Mouse (Mus musculus) spleen, adult 2 months (tissue): Measurements from ENCODE around the gene Rabepk.

Experiments used
- CTCF ChIP-seq: fragments of 200-500 bp; IDR thresholded peaks from 2 replicates; pipeline ENCODE4 v1.5.1; 2011; ENCODE audit warnings: mild to moderate bottlenecking, inconsistent platforms; ENCODE audit not compliant: insufficient read depth, insufficient read length, insufficient replicate concordance; ENCODE audit errors: extremely low read depth
- POLR2A ChIP-seq: fragments of 200-500 bp; IDR thresholded peaks from 2 replicates; pipeline ENCODE4 v1.6.1; 2011; ENCODE audit warnings: low read depth, low read length, inconsistent platforms

DNA sequence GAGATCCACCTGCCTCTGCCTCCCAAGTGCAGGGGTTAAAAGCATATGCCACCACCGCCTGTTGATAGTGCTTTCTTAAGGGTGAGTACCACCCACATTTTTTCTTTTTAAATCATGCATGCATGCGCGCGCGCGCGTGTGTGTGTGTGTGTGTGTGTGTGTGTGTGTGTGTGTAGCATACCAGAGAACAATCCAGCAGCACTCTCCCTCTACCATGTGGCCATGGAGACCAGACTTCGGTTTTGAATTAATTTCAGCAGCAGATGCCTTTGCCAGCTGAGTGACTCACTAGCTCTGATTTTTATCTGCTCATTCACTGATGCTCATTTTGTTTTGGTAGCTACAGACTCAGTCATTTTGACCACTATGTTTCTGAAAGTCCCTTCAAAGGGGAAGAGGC, 42.0 kb upstream of the Rabepk start:
- no peak for TF ChIP-seq CTCF
- no peak for TF ChIP-seq POLR2A
